Mouse (Mus musculus) T-cell, adult 2 months (primary cell): ENCODE data around the gene Cdk12.

Experiments used
- DNase-seq: peaks from one replicate; pipeline ENCODE4 v3.0.0; 2022; ENCODE audit warnings: low spot score

Gene Cdk12

GRCm38 (mm10) chr11:98317479-98317878 is 114.6 kb downstream of the Cdk12 start:
- no peak for DNase-seq

GRCm38 (mm10) chr11:98318421-98319116 is 115.7 kb downstream of the Cdk12 start:
- no peak for DNase-seq

GRCm38 (mm10) chr11:98319120-98319519 is 116.3 kb downstream of the Cdk12 start:
- no peak for DNase-seq

GRCm38 (mm10) chr11:98319544-98319943 is 116.7 kb downstream of the Cdk12 start:
- no peak for DNase-seq

- DNase-seq = no peak
These were observed 117.1 kb downstream of the Cdk12 start for GRCm38 (mm10) chr11:98319944-98320343.

GRCm38 (mm10) chr11:98320381-98320780 is 117.5 kb downstream of the Cdk12 start:
- DNase-seq = no peak

GRCm38 (mm10) chr11:98320806-98321676 is 118.2 kb downstream of the Cdk12 start:
- DNase-seq = no peak

- DNase-seq = no peak
These were observed 118.8 kb downstream of the Cdk12 start for GRCm38 (mm10) chr11:98321677-98322003.

GRCm38 (mm10) chr11:98322159-98322558 is 119.3 kb downstream of the Cdk12 start:
- no peak for DNase-seq

- no peak for DNase-seq
These were observed 120.4 kb downstream of the Cdk12 start for GRCm38 (mm10) chr11:98323136-98323866.

GRCm38 (mm10) chr11:98323933-98324332 is 121.1 kb downstream of the Cdk12 start:
- DNase-seq = no peak

- no peak for DNase-seq
These were observed 122.4 kb downstream of the Cdk12 start for GRCm38 (mm10) chr11:98325191-98325820.

- no peak for DNase-seq
These were observed 123.0 kb downstream of the Cdk12 start for GRCm38 (mm10) chr11:98325821-98326218.

GRCm38 (mm10) chr11:98326741-98327135 is 123.9 kb downstream of the Cdk12 start:
- DNase-seq = no peak

- no peak for DNase-seq
These were observed 124.5 kb downstream of the Cdk12 start for GRCm38 (mm10) chr11:98327136-98328030.

- DNase-seq = no peak
These were observed 125.1 kb downstream of the Cdk12 start for GRCm38 (mm10) chr11:98328031-98328370.
